Mouse (Mus musculus): ENCODE measurements around the gene Acp5. TPM values are rescaled to one million over a fixed set of nuclear protein-coding genes. Genes with fewer than 3 reads are reported as not detected.
A peak's percentile ranks its signal among the peaks of the same experiment; 100 is the strongest.
"Not testable (repeated sequence)": the region's sequence is repeated elsewhere in the genome, so short reads cannot be mapped to it uniquely, and the experiment has no call there.

Acp5 gene
- polyA plus RNA-seq, 1 experiment from 2014 or later, result 78.2 TPM

GRCm38 (mm10) chr9:22161299-22161698 is 25.8 kb upstream of the Acp5 start:
- H3K4me2 ChIP-seq (ENCODE audit: low read depth, low read length), result no peak overlapping the region
- ATAC-seq, result no peak
- no peak overlapping the region for H3K9ac ChIP-seq (ENCODE audit: low read depth, low read length)
- WGBS, result 37% methylated on average over 6 of the region's 6 CpGs
- no peaks in the 10 kb centered on the region for H3K27me3 ChIP-seq (replicated peaks; ENCODE audit: control insufficient read depth, insufficient read depth, low read length)
- H3K9me3 ChIP-seq (ENCODE audit: control insufficient read depth, low read length), result no peaks in the 10 kb centered on the region
- peak overlapping the region; percentile 57 for H3K27ac ChIP-seq (ENCODE audit: low read length)
- H3K4me1 ChIP-seq (ENCODE audit: control insufficient read depth, insufficient read depth, low read length), result peaks cover 10% of the 10 kb centered on the region
- H3K4me3 ChIP-seq (ENCODE audit: low read length), result no peak overlapping the region
- no peaks in the 10 kb centered on the region for H3K36me3 ChIP-seq (ENCODE audit: control insufficient read depth, insufficient read depth, low read length)

- H3K4me2 ChIP-seq (ENCODE audit: low read depth, low read length), result peak overlapping the region; percentile 78
- H3K9ac ChIP-seq (ENCODE audit: low read depth, low read length), result peak overlapping the region; percentile 88
- no peaks in the 10 kb centered on the region for H3K36me3 ChIP-seq (ENCODE audit: control insufficient read depth, insufficient read depth, low read length)
- 66% methylated on average over 34 of the region's 34 CpGs for WGBS
- no peaks in the 10 kb centered on the region for H3K27me3 ChIP-seq (replicated peaks; ENCODE audit: control insufficient read depth, insufficient read depth, low read length)
- ATAC-seq, result no peak
- no peak overlapping the region for H3K27ac ChIP-seq (ENCODE audit: low read length)
- H3K9me3 ChIP-seq (ENCODE audit: control insufficient read depth, low read length), result no peaks in the 10 kb centered on the region
- peaks cover 10% of the 10 kb centered on the region for H3K4me1 ChIP-seq (ENCODE audit: control insufficient read depth, insufficient read depth, low read length)
- peak overlapping the region; percentile 76 for H3K4me3 ChIP-seq (ENCODE audit: low read length)
These were observed 22.2 kb upstream of the Acp5 start for GRCm38 (mm10) chr9:22157516-22158265.

DNA sequence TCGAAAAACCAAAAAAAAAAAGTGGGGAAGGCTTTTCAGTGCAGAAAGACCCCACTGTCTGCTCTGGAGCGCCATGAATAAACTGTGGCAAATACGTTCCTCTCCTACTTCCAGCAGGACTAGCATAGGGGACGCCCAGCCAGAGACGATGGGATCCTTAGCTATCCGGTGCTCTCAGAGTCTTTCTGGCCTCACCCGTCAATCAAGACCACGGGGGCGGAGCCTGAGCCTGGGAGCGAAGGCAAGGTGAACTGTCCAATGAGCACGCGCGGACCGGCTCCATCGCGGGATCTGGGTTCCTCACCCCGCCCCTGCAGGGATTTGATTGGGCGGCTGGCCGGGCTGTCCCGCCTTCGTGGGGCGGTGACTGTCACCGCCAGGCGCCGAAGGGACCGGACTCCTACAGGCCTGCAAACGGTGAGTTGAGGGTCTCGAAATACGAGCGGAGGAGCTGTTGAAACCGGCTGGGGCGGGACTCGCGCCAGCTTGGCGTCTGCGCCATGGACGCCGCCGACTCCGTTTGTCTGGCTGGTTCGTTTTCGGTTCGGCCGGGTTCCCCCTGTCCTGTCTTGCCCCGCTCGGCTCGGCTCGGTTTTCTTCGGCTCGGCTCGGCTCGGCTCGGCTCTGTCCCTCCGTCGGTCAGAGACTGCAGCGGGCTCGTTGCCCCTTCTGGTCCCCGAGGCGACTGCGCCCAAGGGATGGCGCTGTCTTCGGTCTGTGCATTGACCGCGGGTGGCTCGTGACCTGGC is 21.2 kb upstream of the Acp5 start, which contains the start of gene Pigyl:
TSS of gene Pigyl (plus strand) at position 350 of the 749 bp plus-strand sequence.
- peaks cover 7% of the 10 kb centered on the region for H3K4me1 ChIP-seq (ENCODE audit: control insufficient read depth, insufficient read depth, low read length)
- under 1% methylated on average over 65 of the region's 65 CpGs for WGBS
- ATAC-seq, result peak; percentile 98
- H3K4me3 ChIP-seq (ENCODE audit: low read length), result peak within 1 kb of the TSS; percentile 76
- no peaks in the 10 kb centered on the region for H3K36me3 ChIP-seq (ENCODE audit: control insufficient read depth, insufficient read depth, low read length)
- no peaks in the 10 kb centered on the region for H3K27me3 ChIP-seq (replicated peaks; ENCODE audit: control insufficient read depth, insufficient read depth, low read length)
- peak within 1 kb of the TSS; percentile 78 for H3K4me2 ChIP-seq (ENCODE audit: low read depth, low read length)
- H3K27ac ChIP-seq (ENCODE audit: low read length), result peak within 1 kb of the TSS; percentile 82
- H3K9me3 ChIP-seq (ENCODE audit: control insufficient read depth, low read length), result no peaks in the 10 kb centered on the region
- peak within 1 kb of the TSS; percentile 88 for H3K9ac ChIP-seq (ENCODE audit: low read depth, low read length)

DNA sequence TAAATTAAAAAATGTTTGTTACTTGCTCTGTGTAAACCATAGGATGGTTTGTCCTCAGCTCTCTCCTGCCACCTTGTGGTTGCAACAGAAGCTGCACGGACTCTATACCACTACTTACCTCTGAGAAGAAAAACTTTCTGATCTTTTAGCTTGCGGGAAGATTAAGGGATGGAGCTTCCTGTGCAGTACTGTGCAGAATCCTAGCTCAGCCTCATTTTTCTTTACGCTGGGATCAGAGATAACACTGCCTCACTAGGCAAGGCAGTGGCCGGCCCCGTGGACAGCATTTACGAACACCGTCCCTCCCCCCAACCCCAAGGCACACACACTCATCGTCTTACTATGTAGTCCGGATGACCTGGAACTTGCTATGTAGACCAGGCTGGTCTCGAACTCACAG is 20.1 kb upstream of the Acp5 start:
- Histone ChIP-seq H3K4me1 (ENCODE audit: control insufficient read depth, insufficient read depth, low read length) (peaks cover 7% of the 10 kb centered on the region), H3K4me3 (ENCODE audit: low read length) (peak overlapping the region; percentile 21; the same call in 1 of the 2 replicates), H3K36me3 (ENCODE audit: control insufficient read depth, insufficient read depth, low read length) (no peaks in the 10 kb centered on the region), H3K27ac (ENCODE audit: low read length) (no peak overlapping the region), H3K9ac (ENCODE audit: low read depth, low read length) (peak overlapping the region; percentile 32; the same call in 1 of the 2 replicates), H3K9me3 (ENCODE audit: control insufficient read depth, low read length) (no peaks in the 10 kb centered on the region), H3K27me3 (replicated peaks; ENCODE audit: control insufficient read depth, insufficient read depth, low read length) (no peaks in the 10 kb centered on the region), H3K4me2 (ENCODE audit: low read depth, low read length) (peak overlapping the region; percentile 36)
- 18% methylated on average over 10 of the region's 10 CpGs for WGBS
- ATAC-seq, result peak; percentile 19; the same call in 1 of the 2 replicates

DNA sequence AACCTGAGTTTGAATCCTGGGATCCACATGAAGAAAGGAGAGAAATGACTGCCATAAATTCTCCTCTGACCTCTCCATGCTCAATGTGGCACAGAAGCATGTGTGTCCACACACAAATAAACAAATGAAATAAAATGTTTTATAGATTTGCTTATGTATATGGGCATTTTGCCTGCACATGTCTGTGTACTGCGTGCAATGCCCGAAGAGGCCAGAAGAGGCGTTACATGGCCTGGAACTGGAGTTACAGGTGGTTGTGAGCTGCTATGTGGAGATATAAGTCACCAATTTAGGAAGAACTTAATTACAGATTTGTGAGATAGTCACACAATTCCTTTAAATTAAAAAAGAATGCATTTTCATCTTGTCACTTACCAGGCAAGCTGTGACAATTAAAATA is 18.3 kb upstream of the Acp5 start:
- ATAC-seq, result no peak
- H3K4me2 ChIP-seq (ENCODE audit: low read depth, low read length), result no peak overlapping the region
- no peaks in the 10 kb centered on the region for H3K36me3 ChIP-seq (ENCODE audit: control insufficient read depth, insufficient read depth, low read length)
- 89% methylated on average over 3 of the region's 3 CpGs for WGBS
- H3K27ac ChIP-seq (ENCODE audit: low read length), result no peak overlapping the region
- 0 out of 2 replicates have a peak, but pooled peaks cover 3% of the 10 kb centered on the region for H3K9me3 ChIP-seq (ENCODE audit: control insufficient read depth, low read length)
- no peak overlapping the region for H3K9ac ChIP-seq (ENCODE audit: low read depth, low read length)
- H3K27me3 ChIP-seq (replicated peaks; ENCODE audit: control insufficient read depth, insufficient read depth, low read length), result no peaks in the 10 kb centered on the region
- peaks cover 7% of the 10 kb centered on the region for H3K4me1 ChIP-seq (ENCODE audit: control insufficient read depth, insufficient read depth, low read length)
- H3K4me3 ChIP-seq (ENCODE audit: low read length), result no peak overlapping the region

DNA sequence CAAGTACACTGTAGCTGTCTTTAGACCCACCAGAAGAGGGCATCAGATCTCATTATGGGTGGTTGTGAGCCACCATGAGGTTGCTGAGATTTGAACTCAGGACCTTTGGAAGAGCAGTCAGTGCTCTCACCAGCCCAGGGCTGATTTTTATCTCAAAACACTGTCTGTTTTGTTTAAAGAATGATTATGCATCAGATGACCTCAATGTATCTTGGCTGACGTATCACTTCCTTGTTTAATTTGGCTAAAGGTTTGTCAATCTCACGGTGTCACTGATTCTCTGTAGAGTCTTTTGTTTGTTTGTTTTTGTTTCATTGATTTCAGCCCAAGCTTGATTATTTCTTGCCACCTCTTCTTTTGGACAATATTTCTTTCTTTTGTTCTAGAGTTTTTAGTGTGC is 15.4 kb upstream of the Acp5 start:
- no peak for ATAC-seq
- Histone ChIP-seq H3K27ac (ENCODE audit: low read length) (no peak overlapping the region), H3K9me3 (ENCODE audit: control insufficient read depth, low read length) (0 out of 2 replicates have a peak, but pooled peaks cover 7% of the 10 kb centered on the region), H3K27me3 (replicated peaks; ENCODE audit: control insufficient read depth, insufficient read depth, low read length) (no peaks in the 10 kb centered on the region), H3K4me1 (ENCODE audit: control insufficient read depth, insufficient read depth, low read length) (no peaks in the 10 kb centered on the region), H3K4me3 (ENCODE audit: low read length) (no peak overlapping the region), H3K9ac (ENCODE audit: low read depth, low read length) (no peak overlapping the region), H3K36me3 (ENCODE audit: control insufficient read depth, insufficient read depth, low read length) (no peaks in the 10 kb centered on the region), H3K4me2 (ENCODE audit: low read depth, low read length) (no peak overlapping the region)
- WGBS, result 80% methylated on average over 2 of the region's 2 CpGs

GRCm38 (mm10) chr9:22150249-22150693 is 14.8 kb upstream of the Acp5 start:
- H3K4me3 ChIP-seq (ENCODE audit: low read length); H3K9me3 ChIP-seq (ENCODE audit: control insufficient read depth, low read length); H3K4me2 ChIP-seq (ENCODE audit: low read depth, low read length); H3K27me3 ChIP-seq (replicated peaks; ENCODE audit: control insufficient read depth, insufficient read depth, low read length); H3K36me3 ChIP-seq (ENCODE audit: control insufficient read depth, insufficient read depth, low read length); H3K27ac ChIP-seq (ENCODE audit: low read length); H3K9ac ChIP-seq (ENCODE audit: low read depth, low read length); H3K4me1 ChIP-seq (ENCODE audit: control insufficient read depth, insufficient read depth, low read length): not testable (repeated sequence)
- 83% methylated on average over 7 of the region's 7 CpGs for WGBS
- peak; percentile 33; the same call in 1 of the 2 replicates for ATAC-seq

DNA sequence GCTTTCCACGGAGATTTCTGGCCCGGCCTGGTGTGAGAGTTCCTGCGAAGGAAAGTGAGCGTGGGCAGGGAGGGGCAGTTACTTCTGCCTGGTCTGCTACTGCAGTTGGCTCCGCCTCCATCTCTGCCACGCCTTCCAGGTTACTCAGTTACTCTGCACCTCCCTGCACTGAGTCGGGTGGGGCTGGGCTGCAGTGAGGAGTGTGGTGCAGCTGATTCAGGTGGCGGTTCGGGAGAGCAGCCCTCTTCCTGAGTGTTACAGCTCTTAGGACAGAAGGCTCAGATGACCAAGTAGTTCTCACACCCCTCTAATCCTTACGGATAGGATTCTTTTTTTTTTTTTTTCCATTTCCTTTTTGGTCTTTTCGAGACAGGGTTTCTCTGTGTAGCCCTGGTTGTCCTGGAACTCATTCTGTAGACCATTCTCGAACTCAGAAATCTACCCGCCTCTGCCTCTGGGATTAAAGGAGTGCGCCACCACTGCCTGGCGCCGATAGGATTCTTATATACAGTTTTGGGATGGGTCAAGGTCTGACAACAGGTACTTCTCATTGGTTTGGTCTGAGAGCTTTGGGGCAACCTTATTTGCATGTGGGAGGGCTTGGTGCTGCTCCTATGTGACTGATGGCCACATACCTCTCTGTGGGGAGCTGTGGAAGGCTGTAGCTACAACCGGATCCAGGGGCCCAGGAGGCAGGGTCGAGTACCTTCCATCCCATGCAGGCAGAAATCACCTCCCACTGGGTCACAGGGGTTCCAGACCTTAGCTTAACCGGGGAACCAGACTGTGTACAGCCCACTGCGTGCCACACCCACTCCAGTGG is 14.1 kb upstream of the Acp5 start:
- no peak overlapping the region for H3K27ac ChIP-seq (ENCODE audit: low read length)
- no peak overlapping the region for H3K4me3 ChIP-seq (ENCODE audit: low read length)
- WGBS, result 73% methylated on average over 20 of the region's 20 CpGs
- no peak overlapping the region for H3K4me2 ChIP-seq (ENCODE audit: low read depth, low read length)
- H3K9me3 ChIP-seq (ENCODE audit: control insufficient read depth, low read length), result 0 out of 2 replicates have a peak, but pooled peaks cover 7% of the 10 kb centered on the region
- ATAC-seq, result peak; percentile 83
- H3K36me3 ChIP-seq (ENCODE audit: control insufficient read depth, insufficient read depth, low read length), result no peaks in the 10 kb centered on the region
- no peaks in the 10 kb centered on the region for H3K27me3 ChIP-seq (replicated peaks; ENCODE audit: control insufficient read depth, insufficient read depth, low read length)
- no peak overlapping the region for H3K9ac ChIP-seq (ENCODE audit: low read depth, low read length)
- H3K4me1 ChIP-seq (ENCODE audit: control insufficient read depth, insufficient read depth, low read length), result no peaks in the 10 kb centered on the region

Data from intestine, embryonic 16.5 days (tissue).